Mouse (Mus musculus): ENCODE measurements at regions not wholly inside any gene's neighbourhood (a gene's known extent, or its start where the extent isn't known, plus 50 kb on each side); places are given as distances from the start of the nearest gene placed in this dataset.
A peak's percentile ranks its signal among the peaks of the same experiment; 100 is the strongest.

GRCm38 (mm10) chr15:50246418-50247186 is 3638.1 kb upstream of the Gm7489 start:
- intact Hi-C loops (cut with DNase I): no loop called here
- DNase-seq (ENCODE audit: extremely low spot score in 1 of 2, low spot score in 2 of 2): no peak

- DNase-seq (ENCODE audit: extremely low spot score in 1 of 2, low spot score in 2 of 2): no peak
- intact Hi-C loops (cut with DNase I): no loop called here
These were observed 3624.6 kb upstream of the Gm7489 start for GRCm38 (mm10) chr15:50260057-50260456.

- peak; percentile 40 to 78 for DNase-seq (ENCODE audit: extremely low spot score in 1 of 2, low spot score in 2 of 2)
- intact Hi-C loops (cut with DNase I): no loop called here
These were observed 3623.3 kb upstream of the Gm7489 start for GRCm38 (mm10) chr15:50261245-50261872.

- no peak for DNase-seq (ENCODE audit: extremely low spot score in 1 of 2, low spot score in 2 of 2)
- intact Hi-C loops (cut with DNase I): no loop called here
These were observed 3617.2 kb upstream of the Gm7489 start for GRCm38 (mm10) chr15:50267542-50267941.

GRCm38 (mm10) chr15:50271646-50272045 is 3613.1 kb upstream of the Gm7489 start:
- DNase-seq (ENCODE audit: extremely low spot score in 1 of 2, low spot score in 2 of 2): no peak
- intact Hi-C loops (cut with DNase I): no loop called here

- intact Hi-C loops (cut with DNase I): no loop called here
- DNase-seq (ENCODE audit: extremely low spot score in 1 of 2, low spot score in 2 of 2): no peak
These were observed 3602.1 kb upstream of the Gm7489 start for GRCm38 (mm10) chr15:50282576-50282975.

- intact Hi-C loops (cut with DNase I): no loop called here
- DNase-seq (ENCODE audit: extremely low spot score in 1 of 2, low spot score in 2 of 2): no peak
These were observed 3601.2 kb upstream of the Gm7489 start for GRCm38 (mm10) chr15:50283491-50283890.

- intact Hi-C loops (cut with DNase I): no loop called here
- no peak for DNase-seq (ENCODE audit: extremely low spot score in 1 of 2, low spot score in 2 of 2)
These were observed 3582.9 kb upstream of the Gm7489 start for GRCm38 (mm10) chr15:50301831-50302230.

- intact Hi-C loops (cut with DNase I): no loop called here
- no peak for DNase-seq (ENCODE audit: extremely low spot score in 1 of 2, low spot score in 2 of 2)
These were observed 3580.6 kb upstream of the Gm7489 start for GRCm38 (mm10) chr15:50304085-50304484.

GRCm38 (mm10) chr15:50320796-50321195 is 3563.9 kb upstream of the Gm7489 start:
- no peak for DNase-seq (ENCODE audit: extremely low spot score in 1 of 2, low spot score in 2 of 2)
- intact Hi-C loops (cut with DNase I): no loop called here

GRCm38 (mm10) chr15:50345536-50345935 is 3539.2 kb upstream of the Gm7489 start:
- DNase-seq (ENCODE audit: extremely low spot score in 1 of 2, low spot score in 2 of 2): no peak
- intact Hi-C loops (cut with DNase I): no loop called here

- no peak for DNase-seq (ENCODE audit: extremely low spot score in 1 of 2, low spot score in 2 of 2)
- intact Hi-C loops (cut with DNase I): no loop called here
These were observed 3537.8 kb upstream of the Gm7489 start for GRCm38 (mm10) chr15:50346953-50347352.

GRCm38 (mm10) chr15:50360033-50360988 is 3524.4 kb upstream of the Gm7489 start:
- intact Hi-C loops (cut with DNase I): no loop called here
- no peak for DNase-seq (ENCODE audit: extremely low spot score in 1 of 2, low spot score in 2 of 2)

GRCm38 (mm10) chr15:50361334-50361733 is 3523.4 kb upstream of the Gm7489 start:
- intact Hi-C loops (cut with DNase I): no loop called here
- DNase-seq (ENCODE audit: extremely low spot score in 1 of 2, low spot score in 2 of 2): no peak

- intact Hi-C loops (cut with DNase I): no loop called here
- no peak for DNase-seq (ENCODE audit: extremely low spot score in 1 of 2, low spot score in 2 of 2)
These were observed 3522.8 kb upstream of the Gm7489 start for GRCm38 (mm10) chr15:50361751-50362507.

- no peak for DNase-seq (ENCODE audit: extremely low spot score in 1 of 2, low spot score in 2 of 2)
- intact Hi-C loops (cut with DNase I): no loop called here
These were observed 3484.5 kb upstream of the Gm7489 start for GRCm38 (mm10) chr15:50400006-50400781.

GRCm38 (mm10) chr15:50401386-50401785 is 3483.3 kb upstream of the Gm7489 start:
- intact Hi-C loops (cut with DNase I): no loop called here
- DNase-seq (ENCODE audit: extremely low spot score in 1 of 2, low spot score in 2 of 2): no peak

- intact Hi-C loops (cut with DNase I): no loop called here
- DNase-seq (ENCODE audit: extremely low spot score in 1 of 2, low spot score in 2 of 2): no peak
These were observed 3482.2 kb upstream of the Gm7489 start for GRCm38 (mm10) chr15:50402551-50402950.
